Mouse (Mus musculus): ENCODE data around the gene Gm10277. TPM values are rescaled to one million over a fixed set of nuclear protein-coding genes. Genes with fewer than 3 reads are reported as not detected.

The Gm10277 gene
- polyA plus RNA-seq, 1 experiment from 2014 or later, result 2.8 TPM

GRCm38 (mm10) chr11:77737289-77737688, 50.3 kb downstream of the Gm10277 start:
- no peak for ATAC-seq (ENCODE audit: low read depth)
- Histone ChIP-seq H3K9me3 (no peaks in the 10 kb centered on the region), H3K4me2 (no peak overlapping the region), H3K27me3 (no peaks in the 10 kb centered on the region), H3K36me3 (no peaks in the 10 kb centered on the region), H3K4me3 (no peak overlapping the region), H3K9ac (no peak overlapping the region), H3K4me1 (replicated peaks) (no peaks in the 10 kb centered on the region), H3K27ac (replicated peaks) (no peak overlapping the region)
- WGBS, result 2% methylated on average over 6 of the region's 6 CpGs

Other genes with a start within 250 kb of the Gm10277 start
- gene Taok1, start 179.9 kb downstream of the Gm10277 start, polyA plus RNA-seq (2015; fragmentation: Nextera tagmentation; extraction: Ambion mirVana), result 18.3 and 18.8 TPM in 2 replicates
- gene Nufip2, start 101.6 kb downstream of the Gm10277 start, polyA plus RNA-seq (2015; fragmentation: Nextera tagmentation; extraction: Ambion mirVana), result 3.9 and 4.0 TPM in 2 replicates
- gene Cryba1, start 62.5 kb downstream of the Gm10277 start, polyA plus RNA-seq (2015; fragmentation: Nextera tagmentation; extraction: Ambion mirVana), result 4.2 and 5.6 TPM in 2 replicates
- gene Myo18a, start 24.5 kb downstream of the Gm10277 start, polyA plus RNA-seq (2015; fragmentation: Nextera tagmentation; extraction: Ambion mirVana), result 43.2 and 44.2 TPM in 2 replicates
- gene Pipox, start 106.3 kb upstream of the Gm10277 start, polyA plus RNA-seq (2015; fragmentation: Nextera tagmentation; extraction: Ambion mirVana), result 4.1 and 6.1 TPM in 2 replicates
- 95.2 and 104 TPM in 2 replicates for gene Sez6, start 143.1 kb upstream of the Gm10277 start, polyA plus RNA-seq (2015; fragmentation: Nextera tagmentation; extraction: Ambion mirVana)
- 15.6 and 19.8 TPM in 2 replicates for gene Phf12, start 195.0 kb upstream of the Gm10277 start, polyA plus RNA-seq (2015; fragmentation: Nextera tagmentation; extraction: Ambion mirVana)
- 32.7 and 40.0 TPM in 2 replicates for gene Dhrs13, start 244.5 kb upstream of the Gm10277 start, polyA plus RNA-seq (2015; fragmentation: Nextera tagmentation; extraction: Ambion mirVana)